Mouse (Mus musculus): Measurements from ENCODE around the gene Ano8. TPM values are rescaled to one million over a fixed set of nuclear protein-coding genes. Genes with fewer than 3 reads are reported as not detected.

The Ano8 gene
- polyA plus RNA-seq, 1 experiment from 2014 or later = 1.4 TPM

GRCm38 (mm10) chr8:71465733-71466132 is 20.0 kb downstream of the Ano8 start:
- H3K27ac ChIP-seq = no peak overlapping the region
- no peak for ATAC-seq
- 79% methylated on average over 8 of the region's 8 CpGs for WGBS
- peak overlapping the region; percentile 86 for H3K4me2 ChIP-seq (replicated peaks)
- H3K9me3 ChIP-seq = no peaks in the 10 kb centered on the region
- H3K4me1 ChIP-seq (replicated peaks) = peaks cover 34% of the 10 kb centered on the region
- peak overlapping the region; percentile 65; the same call in 1 of the 2 replicates for H3K9ac ChIP-seq
- no peaks in the 10 kb centered on the region for H3K27me3 ChIP-seq (replicated peaks)
- H3K36me3 ChIP-seq = peaks cover 7% of the 10 kb centered on the region
- H3K4me3 ChIP-seq (replicated peaks) = peak overlapping the region; percentile 64; the same call in 1 of the 2 replicates

- Histone ChIP-seq H3K9me3 (no peaks in the 10 kb centered on the region), H3K4me3 (replicated peaks) (peak within 1 kb of the TSS; percentile 88), H3K9ac (peak within 1 kb of the TSS; percentile 80), H3K36me3 (peaks cover 9% of the 10 kb centered on the region), H3K4me1 (replicated peaks) (peaks cover 26% of the 10 kb centered on the region), H3K27ac (peak within 1 kb of the TSS; percentile 90), H3K27me3 (replicated peaks) (no peaks in the 10 kb centered on the region), H3K4me2 (replicated peaks) (peak within 1 kb of the TSS; percentile 86)
- under 1% methylated on average over 59 of the region's 59 CpGs for WGBS
- peak; percentile 87 for ATAC-seq
These were observed 21.0 kb downstream of the Ano8 start, which contains the start of gene Mrpl34 for GRCm38 (mm10) chr8:71464513-71465500. Mrpl34 (plus strand) TSS chr8:71464959.

GRCm38 (mm10) chr8:71463188-71464033 is 22.4 kb downstream of the Ano8 start, which contains the start of gene Abhd8:
Abhd8 (minus strand) TSS chr8:71463655.
- H3K27ac ChIP-seq = peak within 1 kb of the TSS; percentile 90
- peak within 1 kb of the TSS; percentile 88 for H3K4me3 ChIP-seq (replicated peaks)
- H3K9me3 ChIP-seq = no peaks in the 10 kb centered on the region
- H3K4me1 ChIP-seq (replicated peaks) = peaks cover 24% of the 10 kb centered on the region
- H3K36me3 ChIP-seq = peaks cover 9% of the 10 kb centered on the region
- peak; percentile 80 for ATAC-seq
- peak within 1 kb of the TSS; percentile 80 for H3K9ac ChIP-seq
- H3K27me3 ChIP-seq (replicated peaks) = no peaks in the 10 kb centered on the region
- WGBS = under 1% methylated on average over 55 of the region's 55 CpGs
- H3K4me2 ChIP-seq (replicated peaks) = peak within 1 kb of the TSS; percentile 86

GRCm38 (mm10) chr8:71462786-71463185 is 23.0 kb downstream of the Ano8 start:
- no peaks in the 10 kb centered on the region for H3K27me3 ChIP-seq (replicated peaks)
- H3K27ac ChIP-seq = no peak overlapping the region
- peak overlapping the region; percentile 80 for H3K9ac ChIP-seq
- H3K4me3 ChIP-seq (replicated peaks) = peak overlapping the region; percentile 88
- no peak for ATAC-seq
- H3K36me3 ChIP-seq = peaks cover 14% of the 10 kb centered on the region
- WGBS = 7% methylated on average over 16 of the region's 16 CpGs
- H3K9me3 ChIP-seq = no peaks in the 10 kb centered on the region
- peak overlapping the region; percentile 86 for H3K4me2 ChIP-seq (replicated peaks)
- peaks cover 24% of the 10 kb centered on the region for H3K4me1 ChIP-seq (replicated peaks)

- Histone ChIP-seq H3K9me3 (no peaks in the 10 kb centered on the region), H3K4me2 (replicated peaks) (peak overlapping the region; percentile 86), H3K36me3 (peaks cover 14% of the 10 kb centered on the region), H3K27me3 (replicated peaks) (no peaks in the 10 kb centered on the region), H3K4me1 (replicated peaks) (peaks cover 24% of the 10 kb centered on the region), H3K27ac (no peak overlapping the region), H3K9ac (peak overlapping the region; percentile 80; the same call in 1 of the 2 replicates), H3K4me3 (replicated peaks) (peak overlapping the region; percentile 88)
- 71% methylated on average over 4 of the region's 4 CpGs for WGBS
- ATAC-seq = no peak
These were observed 23.6 kb downstream of the Ano8 start for GRCm38 (mm10) chr8:71462191-71462590.

- H3K27ac ChIP-seq = no peak overlapping the region
- H3K9ac ChIP-seq = no peak overlapping the region
- H3K4me1 ChIP-seq (replicated peaks) = peaks cover 24% of the 10 kb centered on the region
- H3K27me3 ChIP-seq (replicated peaks) = no peaks in the 10 kb centered on the region
- H3K4me3 ChIP-seq (replicated peaks) = no peak overlapping the region
- peaks cover 14% of the 10 kb centered on the region for H3K36me3 ChIP-seq
- H3K9me3 ChIP-seq = no peaks in the 10 kb centered on the region
- 84% methylated on average over 47 of the region's 47 CpGs for WGBS
- no peak overlapping the region for H3K4me2 ChIP-seq (replicated peaks)
- no peak for ATAC-seq
These were observed 24.5 kb downstream of the Ano8 start for GRCm38 (mm10) chr8:71461152-71461840.

- peaks cover 21% of the 10 kb centered on the region for H3K4me1 ChIP-seq (replicated peaks)
- peaks cover 14% of the 10 kb centered on the region for H3K36me3 ChIP-seq
- no peak for ATAC-seq
These were observed 25.0 kb downstream of the Ano8 start for GRCm38 (mm10) chr8:71460716-71461115.

GRCm38 (mm10) chr8:71457659-71458270 is 28.0 kb downstream of the Ano8 start:
- no peaks in the 10 kb centered on the region for H3K27me3 ChIP-seq (replicated peaks)
- H3K4me2 ChIP-seq (replicated peaks) = no peak overlapping the region
- H3K36me3 ChIP-seq = peaks cover 14% of the 10 kb centered on the region
- 85% methylated on average over 20 of the region's 20 CpGs for WGBS
- no peak for ATAC-seq
- no peak overlapping the region for H3K27ac ChIP-seq
- H3K4me1 ChIP-seq (replicated peaks) = peaks cover 6% of the 10 kb centered on the region; the same call in 1 of the 2 replicates
- H3K4me3 ChIP-seq (replicated peaks) = no peak overlapping the region
- H3K9me3 ChIP-seq = no peaks in the 10 kb centered on the region
- H3K9ac ChIP-seq = no peak overlapping the region

More at GRCm38 (mm10) chr8:71460716-71461115, 25.0 kb downstream of the Ano8 start:
- no peak overlapping the region for H3K4me2 ChIP-seq (replicated peaks)
- WGBS = 93% methylated on average over 6 of the region's 6 CpGs
- no peaks in the 10 kb centered on the region for H3K9me3 ChIP-seq
- H3K27me3 ChIP-seq (replicated peaks) = no peaks in the 10 kb centered on the region
- H3K27ac ChIP-seq = no peak overlapping the region
- H3K4me3 ChIP-seq (replicated peaks) = no peak overlapping the region
- no peak overlapping the region for H3K9ac ChIP-seq

- peak; percentile 54 for ATAC-seq
- no peak overlapping the region for H3K9ac ChIP-seq
- H3K27ac ChIP-seq = no peak overlapping the region
- WGBS = 48% methylated on average over 22 of the region's 22 CpGs
- H3K9me3 ChIP-seq = no peaks in the 10 kb centered on the region
- no peaks in the 10 kb centered on the region for H3K4me1 ChIP-seq (replicated peaks)
- peaks cover 14% of the 10 kb centered on the region for H3K36me3 ChIP-seq
- no peak overlapping the region for H3K4me3 ChIP-seq (replicated peaks)
- H3K27me3 ChIP-seq (replicated peaks) = no peaks in the 10 kb centered on the region
- H3K4me2 ChIP-seq (replicated peaks) = no peak overlapping the region
These were observed 28.9 kb downstream of the Ano8 start for GRCm38 (mm10) chr8:71456906-71457305.

- Histone ChIP-seq H3K27ac (no peak overlapping the region), H3K4me3 (replicated peaks) (no peak overlapping the region), H3K4me1 (replicated peaks) (no peaks in the 10 kb centered on the region), H3K36me3 (peaks cover 5% of the 10 kb centered on the region; the same call in 1 of the 2 replicates), H3K4me2 (replicated peaks) (no peak overlapping the region), H3K27me3 (replicated peaks) (no peaks in the 10 kb centered on the region), H3K9ac (no peak overlapping the region), H3K9me3 (no peaks in the 10 kb centered on the region)
- no peak for ATAC-seq
- WGBS = 79% methylated on average over 8 of the region's 8 CpGs
These were observed 31.1 kb downstream of the Ano8 start for GRCm38 (mm10) chr8:71454668-71455067.

- H3K27ac ChIP-seq = no peak overlapping the region
- no peaks in the 10 kb centered on the region for H3K36me3 ChIP-seq
- no peak overlapping the region for H3K4me2 ChIP-seq (replicated peaks)
- no peak overlapping the region for H3K4me3 ChIP-seq (replicated peaks)
- no peaks in the 10 kb centered on the region for H3K9me3 ChIP-seq
- WGBS = 70% methylated on average over 2 of the region's 2 CpGs
- no peaks in the 10 kb centered on the region for H3K27me3 ChIP-seq (replicated peaks)
- no peaks in the 10 kb centered on the region for H3K4me1 ChIP-seq (replicated peaks)
- ATAC-seq = no peak
- H3K9ac ChIP-seq = no peak overlapping the region
These were observed 33.1 kb downstream of the Ano8 start for GRCm38 (mm10) chr8:71452669-71453068.

All from intestine, embryonic 15.5 days (tissue).